Mouse (Mus musculus) MEL (cell line): ENCODE results near the gene Tor1aip2. TPM values are rescaled to one million over a fixed set of nuclear protein-coding genes. Genes with fewer than 3 reads are reported as not detected.
A peak's percentile ranks its signal among the peaks of the same experiment; 100 is the strongest.

ENCODE experiments used
- DNase-seq: peaks from one replicate; pipeline ENCODE4 v3.0.0; 2011; ENCODE audit warnings: low read depth, low spot score
- H3K27ac ChIP-seq: 2 replicates; pipeline ENCODE4 v1.5.1; 2012; ENCODE audit warnings: low read depth, mild to moderate bottlenecking, control low read depth, low read length, moderate library complexity; ENCODE audit not compliant: control insufficient read depth
- H3K27me3 ChIP-seq, 2 experiments: fragments of 150-350 bp in 1 of 2; sonication (generic) in 1 of 2; 2 replicates each; pipeline ENCODE4 v1.6.1; 2012; ENCODE audit warnings: low read length in 2 of 2, mild to moderate bottlenecking in 2 of 2, improper control_type of control experiment in 1 of 2, moderate library complexity in 1 of 2; ENCODE audit not compliant: insufficient read depth in 2 of 2, control insufficient read depth in 1 of 2
- H3K36me3 ChIP-seq, 2 experiments: 2 replicates each; pipeline ENCODE4 v1.6.1; 2012 to 2014; ENCODE audit warnings: low read length in 2 of 2, improper control_type of control experiment in 1 of 2, inconsistent platforms in 1 of 2, mild to moderate bottlenecking in 1 of 2; ENCODE audit not compliant: insufficient read depth in 2 of 2, control insufficient read depth in 1 of 2
- H3K4me1 ChIP-seq, 2 experiments: fragments of 150-350 bp in 1 of 2; sonication (generic) in 1 of 2; 2 replicates each; pipeline ENCODE4 v1.6.1; 2012; ENCODE audit warnings: low read length in 2 of 2, improper control_type of control experiment in 1 of 2, mild to moderate bottlenecking in 1 of 2; ENCODE audit not compliant: insufficient read depth in 2 of 2, control insufficient read depth in 1 of 2
- H3K4me3 ChIP-seq, 2 experiments: fragments of 150-350 bp in 1 of 2; sonication (generic) in 1 of 2; 2 replicates each; pipeline ENCODE4 v1.5.1; 2012; ENCODE audit warnings: low read depth in 2 of 2, low read length in 2 of 2, mild to moderate bottlenecking in 2 of 2, moderate library complexity in 2 of 2, control low read depth in 1 of 2, improper control_type of control experiment in 1 of 2; ENCODE audit not compliant: control insufficient read depth in 1 of 2, insufficient read depth in 1 of 2
- H3K79me2 ChIP-seq: 2 replicates; pipeline ENCODE4 v1.6.1; 2012; ENCODE audit warnings: mild to moderate bottlenecking, low read length, moderate library complexity; ENCODE audit not compliant: control insufficient read depth, poor library complexity, insufficient read depth
- H3K9ac ChIP-seq: 2 replicates; pipeline ENCODE4 v1.6.1; 2012; ENCODE audit warnings: low read depth, mild to moderate bottlenecking, control low read depth, low read length, moderate library complexity; ENCODE audit not compliant: control insufficient read depth, poor library complexity, severe bottlenecking
- H3K9me3 ChIP-seq: fragments of 150-350 bp; sonication (generic); replicated peaks from 2 replicates; pipeline ENCODE4 v1.6.1; 2012; ENCODE audit warnings: mild to moderate bottlenecking, low read length, improper control_type of control experiment, moderate library complexity; ENCODE audit not compliant: insufficient read depth
- E2F4 ChIP-seq: IDR thresholded peaks from 2 replicates; pipeline ENCODE4 v1.6.1; 2011; ENCODE audit warnings: low read depth, low read length, improper control_type of control experiment, borderline replicate concordance
- EP300 ChIP-seq, 2 experiments: IDR thresholded peaks; 2 replicates each; pipeline ENCODE4 v1.6.1; 2011; ENCODE audit warnings: improper control_type of control experiment in 2 of 2, low read length in 2 of 2, low read depth in 1 of 2, mild to moderate bottlenecking in 1 of 2
- KAT2A ChIP-seq: conservative IDR thresholded peaks from 2 replicates; pipeline ENCODE4 v1.6.1; 2012; ENCODE audit warnings: low read depth, low read length, improper control_type of control experiment, inconsistent platforms
- MAFK ChIP-seq: IDR thresholded peaks from 2 replicates; pipeline ENCODE4 v1.6.1; 2011; ENCODE audit warnings: low read depth, mild to moderate bottlenecking, low read length, improper control_type of control experiment, borderline replicate concordance
- MAX ChIP-seq: IDR thresholded peaks from 2 replicates; pipeline ENCODE4 v1.6.1; 2011; ENCODE audit warnings: low read length, improper control_type of control experiment
- MXI1 ChIP-seq: IDR thresholded peaks from 2 replicates; pipeline ENCODE4 v1.6.1; 2011; ENCODE audit warnings: mild to moderate bottlenecking, low read depth, low read length, improper control_type of control experiment
- MYB ChIP-seq: IDR thresholded peaks from 2 replicates; pipeline ENCODE4 v1.6.1; 2011; ENCODE audit warnings: mild to moderate bottlenecking, low read depth, low read length, improper control_type of control experiment
- NELFE ChIP-seq: IDR thresholded peaks from 2 replicates; pipeline ENCODE4 v1.6.1; 2011; ENCODE audit warnings: low read depth, low read length, improper control_type of control experiment
- POLR2A ChIP-seq, 2 experiments: IDR thresholded peaks; 2 replicates each; pipeline ENCODE4 v1.6.1; 2011 to 2012; ENCODE audit warnings: low read length in 2 of 2, mild to moderate bottlenecking in 2 of 2, control low read depth in 1 of 2, improper control_type of control experiment in 1 of 2, low read depth in 1 of 2, moderate library complexity in 1 of 2; ENCODE audit not compliant: control insufficient read depth in 1 of 2, insufficient read depth in 1 of 2, poor library complexity in 1 of 2
- POLR2AphosphoS2 ChIP-seq: IDR thresholded peaks from 2 replicates; pipeline ENCODE4 v1.6.1; 2011; ENCODE audit warnings: low read length, improper control_type of control experiment
- POLR2AphosphoS5 ChIP-seq: IDR thresholded peaks from 2 replicates; pipeline ENCODE4 v1.6.1; 2012; ENCODE audit warnings: low read depth, borderline replicate concordance, mild to moderate bottlenecking, inconsistent platforms, low read length, moderate library complexity, mixed read lengths
- TBP ChIP-seq: IDR thresholded peaks from 2 replicates; pipeline ENCODE4 v1.8.0; 2011; ENCODE audit warnings: low read depth, low read length, improper control_type of control experiment
- TCF12 ChIP-seq: IDR thresholded peaks from 2 replicates; pipeline ENCODE4 v1.6.1; 2014; ENCODE audit warnings: low read depth, mild to moderate bottlenecking, inconsistent platforms, low read length, improper control_type of control experiment, moderate library complexity
- UBTF ChIP-seq: IDR thresholded peaks from 2 replicates; pipeline ENCODE4 v1.6.1; 2012; ENCODE audit warnings: low read depth, mild to moderate bottlenecking, inconsistent platforms, low read length, improper control_type of control experiment, moderate library complexity, borderline replicate concordance; ENCODE audit not compliant: insufficient read depth
- ZMIZ1 ChIP-seq: IDR thresholded peaks from 2 replicates; pipeline ENCODE4 v1.6.1; 2012; ENCODE audit warnings: low read depth, mild to moderate bottlenecking, inconsistent platforms, low read length, improper control_type of control experiment, moderate library complexity
- ZNF384 ChIP-seq: IDR thresholded peaks from 2 replicates; pipeline ENCODE4 v1.6.1; 2012; ENCODE audit warnings: low read depth, mild to moderate bottlenecking, inconsistent platforms, low read length, improper control_type of control experiment
- polyA plus RNA-seq, 2 experiments: library from polyadenylated mRNA; stranded (reverse) in 1 of 2; unstranded in 1 of 2; fragments of >175 nt in 1 of 2; fragments of >200 nt in 1 of 2; gene quantifications; 2 replicates each; pipeline versions ENCODE4 v1.2.1 to v1.2.4; 2012; ENCODE audit warnings: low replicate concordance in 2 of 2, low read depth in 1 of 2; ENCODE audit not compliant: insufficient read length in 2 of 2, insufficient read depth in 1 of 2, missing spikeins in 1 of 2
- total RNA-seq: library from RNA; depleted of rRNA; stranded (reverse); fragments of 300-350 nt; gene quantifications from 2 replicates; pipeline ENCODE4 v1.2.3, GENCODE M21; 2012; rRNA removed

Tor1aip2 gene
- total RNA-seq (37.7 and 47.1 TPM in 2 replicates), polyA plus RNA-seq (10 to 100 TPM in 1 of 2 experiments, not detected in 1; 48.1 TPM)

DNA sequence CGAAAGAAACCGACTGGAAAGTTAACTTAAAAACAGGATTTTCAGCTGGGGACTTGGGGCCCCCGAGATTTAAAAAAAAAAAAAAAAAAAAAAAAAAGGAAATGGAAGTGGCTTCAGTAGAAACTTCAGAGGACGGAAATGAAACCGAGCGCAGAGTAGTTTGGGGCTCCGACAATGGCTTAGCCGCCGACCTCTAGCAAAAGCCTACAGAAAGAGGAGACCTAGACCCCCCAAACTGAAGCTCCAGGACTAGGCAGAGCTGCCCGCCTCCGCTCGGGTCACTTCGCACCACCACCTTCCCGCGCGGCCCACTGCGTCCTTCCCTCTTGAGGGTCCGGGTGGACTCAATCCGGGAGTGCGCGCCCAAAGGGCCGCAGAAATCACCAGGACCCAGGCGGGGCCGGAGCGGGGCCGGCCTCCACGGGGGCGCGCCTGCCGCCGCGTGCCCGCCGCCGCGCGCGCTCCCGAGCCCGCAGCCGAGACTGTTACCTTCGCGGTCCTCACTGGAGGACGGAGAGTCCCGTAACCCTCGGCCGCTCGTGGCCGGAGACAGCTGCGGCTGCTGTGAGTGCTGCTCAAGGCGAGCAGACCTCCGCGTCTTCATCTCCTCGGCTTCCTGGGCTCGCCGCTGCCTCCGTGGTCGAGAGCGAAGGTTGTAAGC lies at the start of gene Tor1aip2:
TSS of gene Tor1aip2 (plus strand) at position 135 of the 661 bp plus-strand sequence.
- peak within 1 kb of the TSS; percentile 94 to 95 for H3K4me3 ChIP-seq
- peaks cover 3 to 5% of the 10 kb centered on the region in 2 experiments; a peak in 3 of 4 replicates for H3K4me1 ChIP-seq
- H3K9me3 ChIP-seq, result no peaks in the 10 kb centered on the region
- TF ChIP-seq ZNF384, result peak; percentile 91
- TF ChIP-seq EP300 (IDR thresholded peaks at IDR 0.05; ENCODE audit: low read depth in 1 of 2, low read length in 2 of 2), result no peak
- TF ChIP-seq POLR2AphosphoS5, result no peak
- no peak for TF ChIP-seq MYB
- TF ChIP-seq POLR2A (IDR thresholded peaks at IDR 0.05; ENCODE audit: control insufficient read depth in 1 of 2, insufficient read depth in 1 of 2, low read depth in 1 of 2, low read length in 2 of 2, poor library complexity in 1 of 2), result peak; percentile 91 to 92; a peak in 3 of 4 replicates
- peak; percentile 50; the same call in 1 of the 2 replicates for TF ChIP-seq ZMIZ1
- no peak for TF ChIP-seq KAT2A
- no peak for TF ChIP-seq MAX
- peak; percentile 70 for TF ChIP-seq POLR2AphosphoS2
- TF ChIP-seq TCF12, result 0 out of 2 replicates have a peak, but pooled peaks have one; percentile 42
- peak; percentile 90 for TF ChIP-seq NELFE
- TF ChIP-seq TBP, result 0 out of 2 replicates have a peak, but pooled peaks have one; percentile 23
- peak; percentile 79; the same call in 1 of the 2 replicates for TF ChIP-seq E2F4
- peak; percentile 44; the same call in 1 of the 2 replicates for TF ChIP-seq MXI1
- H3K9ac ChIP-seq, result peak within 1 kb of the TSS; percentile 100
- peaks cover 3 to 11% of the 10 kb centered on the region in 2 experiments for H3K36me3 ChIP-seq
- peak within 1 kb of the TSS; percentile 99 for H3K27ac ChIP-seq
- DNase-seq, result peak; percentile 91
- H3K79me2 ChIP-seq, result peaks cover 32% of the 10 kb centered on the region
- H3K27me3 ChIP-seq, result no peaks in the 10 kb centered on the region

DNA sequence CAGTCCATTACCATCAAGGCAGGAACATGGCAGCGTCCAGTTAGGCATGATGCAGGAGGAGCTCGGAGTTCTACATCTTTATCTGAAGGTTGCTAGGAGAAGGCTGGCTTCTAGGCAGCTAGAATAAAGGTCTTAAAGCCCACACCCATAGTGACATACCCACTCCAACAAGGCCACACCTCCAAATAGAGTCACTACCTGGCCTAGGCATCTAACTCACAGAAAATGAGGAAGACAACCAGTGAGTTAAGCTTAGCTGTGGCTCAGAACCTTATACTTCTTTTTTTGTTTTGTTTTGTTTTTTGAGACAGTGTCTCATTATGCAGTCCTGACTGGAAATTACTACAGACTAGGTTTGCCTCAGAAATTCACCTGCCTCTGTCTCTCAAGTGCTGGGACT lies 47.6 kb upstream of the Tor1aip2 start:
- H3K27me3 ChIP-seq, result no peaks in the 10 kb centered on the region
- DNase-seq, result peak; percentile 77
- TF ChIP-seq MAFK (no peak), UBTF (no peak)
- TF ChIP-seq, all 39 proteins: peak for 0
- Histone ChIP-seq H3K36me3 (peaks cover 0 to 11% of the 10 kb centered on the region in 2 experiments; a peak in 2 of 4 replicates), H3K79me2 (no peaks in the 10 kb centered on the region), H3K9me3 (no peaks in the 10 kb centered on the region), H3K9ac (no peak overlapping the region), H3K4me1 (peaks cover 4 to 11% of the 10 kb centered on the region in 2 experiments; a peak in 3 of 4 replicates), H3K4me3 (no peak overlapping the region), H3K27ac (no peak overlapping the region)
